Mouse (Mus musculus): ENCODE measurements around the gene Actr1a. TPM values are rescaled to one million over a fixed set of nuclear protein-coding genes. Genes with fewer than 3 reads are reported as not detected.

Actr1a gene
- total and polyA plus RNA-seq, 3 experiments: 73.3 to 90.5 (median 82.1) TPM

DNA sequence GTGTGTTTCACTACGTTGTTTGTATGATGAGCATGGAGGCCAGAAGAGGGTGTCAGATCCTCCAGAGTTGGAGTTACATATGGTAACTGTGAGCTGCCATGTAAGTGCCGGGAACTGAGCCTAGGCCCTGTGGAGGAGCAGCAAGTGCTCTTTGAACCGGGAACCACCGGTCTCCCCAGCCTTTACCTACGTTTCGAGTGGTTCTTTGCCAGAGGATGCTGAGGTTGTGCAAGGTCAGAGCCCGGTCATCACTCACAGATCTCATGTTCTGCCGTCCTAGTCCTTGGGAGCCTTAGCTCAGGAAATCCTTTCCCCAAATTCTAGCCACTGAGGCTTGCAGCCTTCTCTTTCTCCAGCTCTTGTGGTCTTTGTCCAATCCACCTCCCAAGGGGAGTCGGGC, 38.6 kb upstream of the Actr1a start:
- no peaks in the 10 kb centered on the region for H3K4me1 ChIP-seq (ENCODE audit: control insufficient read depth, insufficient read depth, low read length)
- H3K27ac ChIP-seq: no peak overlapping the region
- intact Hi-C loops (cut with DNase I): no loop called here
- 0 out of 2 replicates have a peak, but pooled peaks cover 1% of the 10 kb centered on the region for H3K79me2 ChIP-seq (replicated peaks; ENCODE audit: control insufficient read depth, insufficient read depth, low read length)
- H3K27me3 ChIP-seq (ENCODE audit: control insufficient read depth, insufficient read depth, low read length): no peaks in the 10 kb centered on the region
- WGBS: 75% methylated on average over 9 of the region's 9 CpGs
- H3K9ac ChIP-seq (ENCODE audit: low read depth, low read length): no peak overlapping the region
- TF ChIP-seq CTCF (IDR thresholded peaks at IDR 0.05): no peak
- no peak for TF ChIP-seq POLR2A (IDR thresholded peaks at IDR 0.05; ENCODE audit: insufficient read depth, low read depth, low read length)
- no peak for TF ChIP-seq EP300 (IDR thresholded peaks at IDR 0.05; ENCODE audit: insufficient read depth, low read depth, low read length)
- no peak overlapping the region for H3K4me3 ChIP-seq
- H3K36me3 ChIP-seq (ENCODE audit: control insufficient read depth, insufficient read depth, low read length): no peaks in the 10 kb centered on the region
- DNase-seq: no peak

DNA sequence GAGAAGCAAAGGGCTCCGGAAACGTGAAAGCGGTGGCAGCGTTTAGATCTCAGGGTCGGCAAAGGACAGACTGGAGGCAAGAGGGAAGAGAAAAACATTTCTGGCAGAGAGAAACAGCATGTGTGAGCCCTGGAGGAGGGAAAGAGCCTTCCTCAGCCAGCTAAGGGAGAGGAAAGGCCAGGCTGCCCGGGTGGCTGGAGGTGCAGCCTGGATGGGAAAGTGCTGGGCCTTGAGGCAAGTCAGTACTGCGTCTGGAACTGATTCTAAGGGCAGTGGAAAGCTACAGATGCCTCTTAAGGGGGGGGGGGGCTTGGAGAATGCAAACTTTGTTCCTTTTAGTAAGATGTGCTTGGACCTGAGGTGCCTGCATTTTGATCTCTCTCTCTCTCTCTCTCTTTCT, 38.2 kb upstream of the Actr1a start:
- intact Hi-C loops (cut with DNase I): no loop called here
- H3K9ac ChIP-seq (ENCODE audit: low read depth, low read length): no peak overlapping the region
- H3K27ac ChIP-seq: no peak overlapping the region
- no peaks in the 10 kb centered on the region for H3K27me3 ChIP-seq (ENCODE audit: control insufficient read depth, insufficient read depth, low read length)
- H3K4me1 ChIP-seq (ENCODE audit: control insufficient read depth, insufficient read depth, low read length): no peaks in the 10 kb centered on the region
- no peak for DNase-seq
- H3K4me3 ChIP-seq: no peak overlapping the region
- 83% methylated on average over 7 of the region's 7 CpGs for WGBS
- 0 out of 2 replicates have a peak, but pooled peaks cover 1% of the 10 kb centered on the region for H3K79me2 ChIP-seq (replicated peaks; ENCODE audit: control insufficient read depth, insufficient read depth, low read length)
- TF ChIP-seq POLR2A (IDR thresholded peaks at IDR 0.05; ENCODE audit: insufficient read depth, low read depth, low read length) (no peak), EP300 (IDR thresholded peaks at IDR 0.05; ENCODE audit: insufficient read depth, low read depth, low read length) (no peak), CTCF (IDR thresholded peaks at IDR 0.05) (no peak)
- H3K36me3 ChIP-seq (ENCODE audit: control insufficient read depth, insufficient read depth, low read length): no peaks in the 10 kb centered on the region

DNA sequence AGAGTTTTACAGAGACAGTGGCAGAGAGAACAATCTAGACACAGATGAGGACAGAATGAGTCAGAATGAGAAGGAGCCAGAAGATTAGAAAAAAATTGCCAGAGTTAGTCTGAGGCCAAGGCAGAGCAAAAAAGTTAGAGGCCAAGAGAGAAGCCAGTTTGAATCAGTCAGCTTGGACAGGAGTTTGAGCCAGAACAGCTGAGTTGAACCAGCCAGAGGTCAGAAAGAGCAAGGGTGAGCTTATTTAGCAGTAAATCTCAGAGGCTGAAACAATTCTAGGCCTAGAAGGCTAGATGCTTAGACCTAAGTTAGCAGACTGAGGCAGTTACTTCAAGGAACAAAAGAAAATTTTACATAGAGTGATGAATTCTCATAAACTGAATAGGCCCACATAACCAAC, 33.7 kb upstream of the Actr1a start:
- Histone ChIP-seq H3K4me3 (no peak overlapping the region), H3K27ac (no peak overlapping the region), H3K4me1 (ENCODE audit: control insufficient read depth, insufficient read depth, low read length) (no peaks in the 10 kb centered on the region), H3K27me3 (ENCODE audit: control insufficient read depth, insufficient read depth, low read length) (no peaks in the 10 kb centered on the region), H3K36me3 (ENCODE audit: control insufficient read depth, insufficient read depth, low read length) (peaks cover 3% of the 10 kb centered on the region), H3K9ac (ENCODE audit: low read depth, low read length) (no peak overlapping the region), H3K79me2 (replicated peaks; ENCODE audit: control insufficient read depth, insufficient read depth, low read length) (0 out of 2 replicates have a peak, but pooled peaks cover 1% of the 10 kb centered on the region)
- DNase-seq: no peak
- TF ChIP-seq CTCF (IDR thresholded peaks at IDR 0.05): no peak
- no peak for TF ChIP-seq EP300 (IDR thresholded peaks at IDR 0.05; ENCODE audit: insufficient read depth, low read depth, low read length)
- no peak for TF ChIP-seq POLR2A (IDR thresholded peaks at IDR 0.05; ENCODE audit: insufficient read depth, low read depth, low read length)
- intact Hi-C loops (cut with DNase I): no loop called here

DNA sequence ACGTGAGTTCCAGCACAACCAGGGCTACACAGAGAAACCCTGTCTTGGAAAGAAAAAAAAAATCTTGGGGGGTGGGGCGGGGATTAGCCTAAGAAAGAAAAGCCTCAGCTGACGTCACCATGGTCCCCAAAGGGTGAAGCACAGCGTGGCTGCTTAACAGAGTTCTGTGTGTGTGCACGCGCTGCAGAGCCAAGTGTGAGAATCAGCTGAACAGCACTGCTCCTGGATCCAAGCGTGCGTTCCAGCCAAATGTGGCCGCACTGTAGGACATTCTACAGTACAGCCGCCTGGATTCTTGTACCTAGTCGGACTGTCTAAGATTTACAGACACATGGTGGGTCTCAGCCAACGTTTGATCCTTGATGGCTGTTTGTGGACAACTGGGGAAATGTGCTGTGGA, 30.9 kb upstream of the Actr1a start:
- TF ChIP-seq POLR2A (IDR thresholded peaks at IDR 0.05; ENCODE audit: insufficient read depth, low read depth, low read length) (no peak), CTCF (IDR thresholded peaks at IDR 0.05) (no peak)

DNA sequence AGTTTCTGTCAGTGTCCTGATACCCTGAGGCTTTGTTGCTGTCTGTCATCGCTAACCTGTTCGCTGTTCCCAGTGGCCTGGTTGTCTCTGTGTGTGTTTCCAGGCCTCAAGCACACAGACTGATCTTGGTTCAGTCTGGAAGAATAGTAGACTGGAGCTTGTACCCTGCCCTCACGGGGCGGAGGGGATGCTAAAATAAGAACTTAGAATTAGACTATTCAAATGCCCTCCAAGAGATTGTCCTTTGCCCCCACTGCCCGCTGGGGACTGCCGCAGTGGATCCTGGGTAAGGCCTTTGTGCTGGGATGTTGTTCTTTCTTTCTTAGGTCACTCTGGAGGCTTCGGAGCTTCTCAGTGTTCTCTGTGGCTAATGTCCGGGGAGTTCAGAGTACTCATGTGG, 29.7 kb upstream of the Actr1a start:
- peaks cover 2% of the 10 kb centered on the region; the same call in 1 of the 2 replicates for H3K4me1 ChIP-seq (ENCODE audit: control insufficient read depth, insufficient read depth, low read length)
- no peak for TF ChIP-seq EP300 (IDR thresholded peaks at IDR 0.05; ENCODE audit: insufficient read depth, low read depth, low read length)
- no peak for TF ChIP-seq CTCF (IDR thresholded peaks at IDR 0.05)
- no peak for TF ChIP-seq POLR2A (IDR thresholded peaks at IDR 0.05; ENCODE audit: insufficient read depth, low read depth, low read length)
- no peak overlapping the region for H3K4me3 ChIP-seq
- 79% methylated on average over 8 of the region's 8 CpGs for WGBS
- no peak overlapping the region for H3K27ac ChIP-seq
- H3K36me3 ChIP-seq (ENCODE audit: control insufficient read depth, insufficient read depth, low read length): peaks cover 3% of the 10 kb centered on the region
- no peaks in the 10 kb centered on the region for H3K27me3 ChIP-seq (ENCODE audit: control insufficient read depth, insufficient read depth, low read length)
- intact Hi-C loops (cut with DNase I): no loop called here
- no peak overlapping the region for H3K9ac ChIP-seq (ENCODE audit: low read depth, low read length)
- DNase-seq: no peak
- no peaks in the 10 kb centered on the region; the same call in none of the 2 replicates for H3K79me2 ChIP-seq (replicated peaks; ENCODE audit: control insufficient read depth, insufficient read depth, low read length)

More for the DNA sequence above, 30.9 kb upstream of the Actr1a start:
- Histone ChIP-seq H3K79me2 (replicated peaks; ENCODE audit: control insufficient read depth, insufficient read depth, low read length) (no peaks in the 10 kb centered on the region), H3K4me3 (no peak overlapping the region), H3K27ac (no peak overlapping the region), H3K27me3 (ENCODE audit: control insufficient read depth, insufficient read depth, low read length) (no peaks in the 10 kb centered on the region), H3K4me1 (ENCODE audit: control insufficient read depth, insufficient read depth, low read length) (peaks cover 2% of the 10 kb centered on the region; the same call in 1 of the 2 replicates), H3K36me3 (ENCODE audit: control insufficient read depth, insufficient read depth, low read length) (peaks cover 3% of the 10 kb centered on the region), H3K9ac (ENCODE audit: low read depth, low read length) (no peak overlapping the region)
- WGBS: 82% methylated on average over 12 of the region's 12 CpGs
- DNase-seq: no peak
- intact Hi-C loops (cut with DNase I): no loop called here

DNA sequence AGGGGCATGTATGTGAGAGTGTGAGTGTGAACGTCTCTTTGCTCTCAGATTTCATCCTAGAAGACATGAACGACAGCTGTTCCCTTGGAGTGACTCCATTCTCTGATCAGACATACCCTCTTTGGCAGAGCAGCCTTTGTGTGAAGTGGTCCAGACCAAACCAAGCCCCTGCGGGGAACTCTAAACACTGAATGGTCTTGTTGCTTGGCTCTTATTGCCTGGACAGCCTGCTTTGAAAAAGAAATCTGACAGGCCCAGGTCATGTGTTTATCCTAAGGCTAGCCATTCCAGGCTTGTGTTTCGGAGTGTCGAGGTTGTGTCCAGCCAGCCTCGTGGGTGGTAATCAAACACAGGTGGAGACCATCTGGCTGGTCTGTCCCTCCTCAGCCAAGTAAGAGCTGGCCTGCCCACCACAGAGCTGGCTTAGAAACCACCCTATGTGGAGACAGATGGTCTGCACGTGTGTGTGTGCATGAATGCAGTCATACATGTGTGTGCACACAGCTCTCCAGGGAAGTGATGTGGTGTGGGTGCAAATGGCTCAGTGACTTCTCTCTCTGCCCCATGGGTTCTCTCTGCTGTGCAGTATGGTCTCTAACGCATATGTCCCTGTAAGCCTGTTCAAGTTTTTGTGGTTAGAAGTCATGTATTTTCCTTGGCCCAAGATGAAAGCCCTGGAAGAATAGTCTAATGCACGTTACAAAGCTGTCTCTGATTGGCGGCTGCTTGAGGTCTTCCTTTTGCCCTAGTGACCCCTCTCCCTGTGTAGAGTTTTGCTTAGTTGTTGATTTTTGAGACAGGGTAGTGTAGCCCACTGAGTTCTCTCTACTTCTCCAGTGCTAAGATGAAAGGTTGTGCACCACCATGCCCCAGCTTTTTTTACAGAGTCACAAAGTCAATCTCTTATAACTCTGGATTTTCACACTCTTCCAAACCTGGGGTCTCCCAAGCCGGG, 27.1 kb upstream of the Actr1a start:
- Histone ChIP-seq H3K27ac (no peak overlapping the region), H3K4me1 (ENCODE audit: control insufficient read depth, insufficient read depth, low read length) (peaks cover 2% of the 10 kb centered on the region; the same call in 1 of the 2 replicates), H3K27me3 (ENCODE audit: control insufficient read depth, insufficient read depth, low read length) (no peaks in the 10 kb centered on the region), H3K9ac (ENCODE audit: low read depth, low read length) (no peak overlapping the region), H3K36me3 (ENCODE audit: control insufficient read depth, insufficient read depth, low read length) (peaks cover 3% of the 10 kb centered on the region), H3K79me2 (replicated peaks; ENCODE audit: control insufficient read depth, insufficient read depth, low read length) (peaks cover 1% of the 10 kb centered on the region), H3K4me3 (no peak overlapping the region)
- no peak for DNase-seq
- TF ChIP-seq EP300 (IDR thresholded peaks at IDR 0.05; ENCODE audit: insufficient read depth, low read depth, low read length) (no peak), POLR2A (IDR thresholded peaks at IDR 0.05; ENCODE audit: insufficient read depth, low read depth, low read length) (no peak), CTCF (IDR thresholded peaks at IDR 0.05) (no peak)
- intact Hi-C loops (cut with DNase I): no loop called here
- 58% methylated on average over 11 of the region's 11 CpGs for WGBS

Measured in heart, adult 2 months (tissue).